Mouse (Mus musculus) limb, embryonic 15.5 days (tissue): ENCODE data around the gene Slc25a12. TPM values are rescaled to one million over a fixed set of nuclear protein-coding genes. Genes with fewer than 3 reads are reported as not detected.
"Not testable (repeated sequence)": the region's sequence is repeated elsewhere in the genome, so short reads cannot be mapped to it uniquely, and the experiment has no call there.

ENCODE experiments used
- ATAC-seq: fragments of 200-750 bp; cut with Nextera tagmentation; 2 replicates; pipeline ENCODE4 v1.8.0; 2017; ENCODE audit warnings: low read depth, moderate TSS enrichment; ENCODE audit not compliant: insufficient number of reproducible peaks, low FRiP score, low TSS enrichment
- H3K27ac ChIP-seq: fragments of 300-500 bp; sonication (generic); 2 replicates; pipeline ENCODE4 v1.5.1; 2015; ENCODE audit warnings: moderate library complexity, mild to moderate bottlenecking, inconsistent platforms
- H3K27me3 ChIP-seq: fragments of 300-500 bp; sonication (generic); 2 replicates; pipeline ENCODE4 v1.6.1; 2015; ENCODE audit warnings: inconsistent platforms
- H3K36me3 ChIP-seq: fragments of 300-500 bp; sonication (generic); 2 replicates; pipeline ENCODE4 v1.6.1; 2015; ENCODE audit warnings: inconsistent platforms
- H3K4me1 ChIP-seq: fragments of 300-500 bp; sonication (generic); 2 replicates; pipeline ENCODE4 v1.6.1; 2015; ENCODE audit warnings: inconsistent platforms
- H3K4me2 ChIP-seq: fragments of 300-500 bp; sonication (generic); 2 replicates; pipeline ENCODE4 v1.6.1; 2015; ENCODE audit warnings: mild to moderate bottlenecking, inconsistent platforms
- H3K4me3 ChIP-seq: fragments of 300-500 bp; sonication (generic); 2 replicates; pipeline ENCODE4 v1.5.1; 2015; ENCODE audit warnings: mild to moderate bottlenecking, inconsistent platforms
- H3K9ac ChIP-seq: fragments of 300-500 bp; sonication (generic); 2 replicates; pipeline ENCODE4 v1.6.1; 2015; ENCODE audit warnings: inconsistent platforms
- H3K9me3 ChIP-seq: fragments of 300-500 bp; sonication (generic); 2 replicates; pipeline ENCODE4 v1.6.1; 2016; ENCODE audit warnings: inconsistent platforms
- WGBS: fragments of 180-500 bp; shearing (Covaris S2); methylation state at CpG from one replicate; pipeline ENCODE4 v1.1.7; 2015; 5-methylcytosine and 5-hydroxymethylcytosine counted together
- polyA plus RNA-seq: library from polyadenylated mRNA; unstranded; fragments of >200 nt; fragmentation: Nextera tagmentation; extraction: Ambion mirVana; gene quantifications from 2 replicates; pipeline ENCODE4 v1.2.1, GENCODE M21; 2015

Slc25a12 gene
- polyA plus RNA-seq, result 33.5 and 42.9 TPM in 2 replicates

DNA sequence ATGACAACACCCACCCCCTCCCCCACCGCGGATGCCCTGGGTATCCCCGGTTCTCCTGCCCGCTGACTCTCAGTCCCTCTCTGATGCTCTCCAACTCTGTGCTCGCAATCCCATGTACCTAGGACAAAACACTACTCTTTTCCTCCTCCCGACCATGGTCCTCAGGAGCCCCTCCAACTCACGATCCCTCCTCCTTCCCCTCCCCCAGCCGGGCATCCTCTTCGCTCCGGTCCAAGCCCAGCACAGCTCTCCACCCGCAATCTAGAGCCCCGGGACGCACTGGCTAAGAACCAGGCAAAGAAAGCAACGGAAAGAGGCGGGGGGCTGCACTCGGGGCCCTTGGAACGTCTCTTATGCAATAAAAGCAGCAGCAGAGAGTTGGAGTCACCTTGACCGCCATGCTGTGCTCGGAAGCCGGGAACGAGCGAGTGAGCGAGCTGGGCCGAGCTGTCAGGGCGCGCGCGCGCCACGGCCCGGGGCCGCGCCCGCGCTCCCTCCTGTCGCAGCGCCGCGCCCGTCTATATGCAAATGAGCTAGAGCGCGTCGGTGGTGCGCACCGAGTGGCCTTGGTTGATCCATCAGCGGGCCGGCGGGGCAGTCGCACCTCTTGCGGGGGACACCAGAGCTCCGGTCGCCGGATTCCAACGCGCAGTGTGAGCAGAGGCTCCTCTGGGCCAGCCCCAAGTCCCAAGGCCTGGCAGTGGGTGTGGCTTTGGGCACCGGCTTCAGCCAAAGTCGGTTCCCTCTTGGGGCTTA is at the start of gene Slc25a12:
Gene Slc25a12, minus strand, starts transcription at position 625 of the 756 bp plus-strand sequence.
- Histone ChIP-seq H3K27ac (peak within 1 kb of the TSS; percentile 71), H3K27me3 (no peaks in the 10 kb centered on the region), H3K4me2 (peak within 1 kb of the TSS; percentile 67), H3K4me3 (peak within 1 kb of the TSS; percentile 81), H3K4me1 (peaks cover 10% of the 10 kb centered on the region; the same call in 1 of the 2 replicates), H3K9ac (peak within 1 kb of the TSS; percentile 81), H3K36me3 (no peaks in the 10 kb centered on the region), H3K9me3 (no peaks in the 10 kb centered on the region)
- ATAC-seq, result peak; percentile 91
- 0% methylated on average over 57 of the region's 57 CpGs for WGBS

DNA sequence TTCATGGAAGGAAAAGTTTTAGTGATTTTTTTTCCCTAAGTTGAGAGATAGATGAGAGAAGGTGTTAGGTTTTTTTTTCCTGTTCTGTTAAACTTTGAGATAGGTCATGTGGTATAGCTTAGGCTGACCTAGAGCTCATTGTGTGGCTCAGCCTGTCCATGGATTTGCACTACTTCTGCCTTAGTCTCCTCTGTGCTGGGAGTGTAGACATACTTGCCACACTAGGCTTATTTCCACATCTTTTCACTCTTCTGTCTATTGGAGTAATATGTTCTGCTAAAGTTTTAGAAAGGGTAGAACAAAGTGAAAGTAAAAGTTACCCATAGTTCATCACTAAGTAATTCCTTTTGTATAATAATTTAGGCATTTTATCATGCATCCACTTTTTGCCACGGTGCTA is 38.1 kb upstream of the Slc25a12 start:
- Histone ChIP-seq H3K27me3 (no peaks in the 10 kb centered on the region), H3K4me2 (no peak overlapping the region), H3K9me3 (no peaks in the 10 kb centered on the region), H3K4me1 (no peaks in the 10 kb centered on the region), H3K9ac (no peak overlapping the region), H3K27ac (no peak overlapping the region), H3K36me3 (peaks cover 28% of the 10 kb centered on the region), H3K4me3 (no peak overlapping the region)
- no peak for ATAC-seq
- WGBS, result 91% methylated on average over 1 of the region's 1 CpGs

DNA sequence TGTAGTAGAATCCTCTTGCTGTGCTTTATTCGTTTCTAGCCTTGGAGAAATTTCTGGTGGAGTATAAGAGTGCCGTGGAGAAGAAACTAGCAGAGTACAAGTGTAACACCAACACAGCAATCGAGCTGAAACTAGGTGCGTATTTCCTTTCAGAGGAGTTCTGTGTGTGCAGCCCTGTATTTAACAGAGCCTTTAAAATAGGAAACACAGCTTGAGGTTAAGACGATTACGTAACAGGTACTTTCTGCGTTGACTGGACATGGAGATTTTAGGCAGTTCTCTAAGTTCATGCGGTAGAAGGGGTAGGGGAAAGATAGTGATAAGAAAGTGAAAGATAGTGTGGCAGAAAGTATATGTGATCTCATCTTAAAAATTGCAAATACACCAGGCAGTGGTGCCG is 22.3 kb upstream of the Slc25a12 start:
- Histone ChIP-seq H3K9me3 (no peaks in the 10 kb centered on the region), H3K4me1 (peaks cover 9% of the 10 kb centered on the region; the same call in 1 of the 2 replicates), H3K9ac (peak overlapping the region; percentile 89; the same call in 1 of the 2 replicates), H3K27ac (peak overlapping the region; percentile 85), H3K36me3 (peaks cover 22% of the 10 kb centered on the region), H3K4me3 (peak overlapping the region; percentile 88), H3K4me2 (peak overlapping the region; percentile 53), H3K27me3 (no peaks in the 10 kb centered on the region)
- ATAC-seq, result no peak
- WGBS, result 50% methylated on average over 9 of the region's 9 CpGs

DNA sequence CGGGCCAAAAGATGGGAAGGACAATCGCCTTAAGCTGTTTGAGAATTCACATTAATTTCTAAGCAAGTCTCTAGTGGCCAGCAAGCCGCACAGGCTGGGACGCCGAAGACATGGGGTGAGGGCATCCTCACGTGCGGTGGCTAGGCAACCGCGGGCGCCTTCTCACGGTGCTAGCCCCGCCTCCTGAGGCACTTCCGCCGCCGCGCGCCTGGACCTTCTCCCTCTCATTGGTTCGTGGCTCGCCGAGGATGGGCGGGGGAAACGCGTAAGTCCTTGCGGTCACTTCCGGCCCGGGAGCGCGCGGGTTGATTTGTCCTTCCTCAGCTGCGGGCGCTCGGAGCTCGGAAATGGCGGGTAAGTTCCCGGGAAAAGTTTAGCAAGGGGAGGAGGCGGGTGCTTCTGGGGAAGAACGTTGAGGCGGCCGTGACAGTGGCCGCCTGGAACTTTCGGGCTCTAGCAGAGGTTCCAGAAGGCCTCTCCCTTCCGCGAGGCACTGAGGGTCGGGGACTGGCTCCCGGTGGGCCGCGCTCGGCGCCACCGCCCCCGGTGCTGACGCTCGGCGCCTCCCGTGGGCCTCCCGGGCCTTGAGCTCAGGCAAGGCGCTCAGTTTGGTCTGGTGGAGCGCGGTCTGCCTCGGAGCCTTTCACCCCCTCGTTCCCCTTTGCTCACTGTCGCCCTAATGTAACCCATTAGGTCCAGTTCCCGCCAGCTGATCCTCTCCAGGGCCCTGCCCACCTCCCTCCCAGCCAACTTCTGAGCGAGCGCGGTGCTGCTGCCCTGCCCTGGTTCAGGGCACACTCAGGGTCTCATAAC is 21.6 kb upstream of the Slc25a12 start, which contains the start of gene Hat1:
Gene Hat1, plus strand, starts transcription at position 8 of the 813 bp plus-strand sequence.
- peaks cover 16% of the 10 kb centered on the region for H3K36me3 ChIP-seq
- peak within 1 kb of the TSS; percentile 89 for H3K9ac ChIP-seq
- peak within 1 kb of the TSS; percentile 85 for H3K27ac ChIP-seq
- no peaks in the 10 kb centered on the region for H3K27me3 ChIP-seq
- under 1% methylated on average over 63 of the region's 66 CpGs for WGBS
- H3K9me3 ChIP-seq, result no peaks in the 10 kb centered on the region
- peaks cover 9% of the 10 kb centered on the region; the same call in 1 of the 2 replicates for H3K4me1 ChIP-seq
- H3K4me2 ChIP-seq, result peak within 1 kb of the TSS; percentile 53
- H3K4me3 ChIP-seq, result peak within 1 kb of the TSS; percentile 88
- ATAC-seq, result peak; percentile 99

DNA sequence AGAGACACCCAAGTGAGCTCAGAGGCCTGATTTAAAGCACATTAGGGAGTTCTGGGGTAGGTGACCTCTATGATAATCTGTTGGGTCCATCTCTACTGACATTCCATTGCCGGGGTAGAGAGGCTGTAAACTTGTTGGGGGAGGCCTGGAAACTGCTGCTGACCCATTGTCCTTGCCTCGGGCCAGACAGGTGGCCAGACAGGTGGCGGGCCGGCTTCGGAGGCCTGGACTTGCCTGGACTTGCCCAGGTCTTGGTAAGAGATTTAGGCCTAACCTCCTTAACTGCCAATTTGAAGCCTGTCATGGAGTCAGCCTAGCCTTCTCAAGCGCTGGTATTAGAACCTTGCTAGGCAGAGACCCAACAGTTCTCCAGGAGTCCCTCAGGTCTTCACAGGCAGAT is 20.2 kb upstream of the Slc25a12 start:
- no peaks in the 10 kb centered on the region for H3K9me3 ChIP-seq
- H3K4me2 ChIP-seq, result no peak overlapping the region
- 80% methylated on average over 6 of the region's 6 CpGs for WGBS
- H3K27me3 ChIP-seq, result no peaks in the 10 kb centered on the region
- peaks cover 9% of the 10 kb centered on the region; the same call in 1 of the 2 replicates for H3K4me1 ChIP-seq
- H3K9ac ChIP-seq, result no peak overlapping the region
- H3K36me3 ChIP-seq, result peaks cover 13% of the 10 kb centered on the region
- H3K27ac ChIP-seq, result no peak overlapping the region
- no peak for ATAC-seq
- no peak overlapping the region for H3K4me3 ChIP-seq

DNA sequence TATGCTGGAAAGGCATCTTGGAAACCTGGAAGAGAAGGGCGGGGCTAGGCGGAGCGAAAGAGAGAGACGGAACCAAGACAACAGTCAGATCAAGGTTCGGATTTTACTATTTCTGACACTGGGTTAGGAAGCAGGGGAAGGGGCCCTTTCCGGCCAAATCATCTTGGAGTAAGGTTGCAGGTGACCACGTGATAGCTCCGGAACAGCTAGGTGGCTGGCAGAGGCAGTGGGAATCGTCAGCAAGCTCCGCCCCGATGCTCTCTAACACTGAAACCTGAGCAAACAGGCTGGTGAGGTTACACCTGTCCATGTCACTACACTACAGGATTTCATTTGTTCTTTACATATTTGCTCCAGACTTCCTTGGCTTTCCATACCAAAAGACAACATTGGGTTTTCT is 16.3 kb upstream of the Slc25a12 start:
- no peak for ATAC-seq
- Histone ChIP-seq H3K9me3 (no peaks in the 10 kb centered on the region), H3K27ac (no peak overlapping the region), H3K4me1 (no peaks in the 10 kb centered on the region), H3K4me3 (no peak overlapping the region), H3K36me3 (no peaks in the 10 kb centered on the region), H3K27me3 (no peaks in the 10 kb centered on the region), H3K4me2 (no peak overlapping the region), H3K9ac (no peak overlapping the region)
- WGBS, result 28% methylated on average over 11 of the region's 11 CpGs

DNA sequence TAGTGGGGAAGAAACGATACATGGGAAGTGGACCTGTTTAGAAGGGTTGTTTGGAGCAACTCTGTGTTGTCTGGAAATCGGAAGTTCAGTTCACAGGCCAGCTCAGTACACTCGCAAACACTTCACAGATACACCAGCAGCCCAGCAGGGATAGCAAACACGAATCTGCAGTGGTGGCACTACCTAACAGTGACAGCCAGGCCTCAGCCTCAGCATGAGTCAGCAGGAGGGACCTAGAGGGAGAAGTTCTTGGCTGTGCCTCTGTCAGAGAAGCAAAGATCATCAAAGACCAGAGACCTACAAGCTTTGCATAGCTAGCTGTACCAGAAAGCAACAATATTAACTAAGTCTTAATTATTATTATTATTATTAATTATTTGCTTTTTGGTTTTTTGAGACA is 14.4 kb upstream of the Slc25a12 start:
- no peak for ATAC-seq
- H3K4me2 ChIP-seq, result no peak overlapping the region
- H3K27me3 ChIP-seq, result no peaks in the 10 kb centered on the region
- no peaks in the 10 kb centered on the region for H3K36me3 ChIP-seq
- no peak overlapping the region for H3K9ac ChIP-seq
- H3K9me3 ChIP-seq, result no peaks in the 10 kb centered on the region
- WGBS, result 68% methylated on average over 4 of the region's 4 CpGs
- no peaks in the 10 kb centered on the region for H3K4me1 ChIP-seq
- H3K4me3 ChIP-seq, result no peak overlapping the region
- no peak overlapping the region for H3K27ac ChIP-seq

DNA sequence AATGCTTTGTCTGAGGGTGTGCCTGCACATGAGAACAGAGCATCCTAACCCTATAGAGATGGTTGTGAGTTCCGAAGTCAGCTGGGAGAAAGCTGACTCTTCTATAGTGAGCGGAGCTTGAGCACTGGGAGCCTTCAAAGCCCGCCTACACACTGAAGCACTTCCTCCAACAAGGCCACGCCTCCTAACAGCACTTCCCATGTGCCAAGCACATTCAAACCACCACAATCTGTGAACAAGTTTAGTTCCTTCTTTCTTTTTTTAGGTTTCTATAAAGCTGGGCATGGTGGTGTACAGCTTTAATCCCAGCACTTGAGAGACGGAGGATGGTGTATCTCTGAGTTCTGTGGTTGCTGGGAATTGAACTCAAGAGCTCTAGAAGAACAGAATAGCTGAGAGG is 9.9 kb upstream of the Slc25a12 start:
- no peak for ATAC-seq
- Histone ChIP-seq H3K4me1 (no peaks in the 10 kb centered on the region), H3K9ac (no peak overlapping the region), H3K4me3 (no peak overlapping the region), H3K27me3 (no peaks in the 10 kb centered on the region), H3K4me2 (no peak overlapping the region), H3K27ac (no peak overlapping the region), H3K9me3 (no peaks in the 10 kb centered on the region), H3K36me3 (no peaks in the 10 kb centered on the region)
- 88% methylated on average over 5 of the region's 5 CpGs for WGBS

DNA sequence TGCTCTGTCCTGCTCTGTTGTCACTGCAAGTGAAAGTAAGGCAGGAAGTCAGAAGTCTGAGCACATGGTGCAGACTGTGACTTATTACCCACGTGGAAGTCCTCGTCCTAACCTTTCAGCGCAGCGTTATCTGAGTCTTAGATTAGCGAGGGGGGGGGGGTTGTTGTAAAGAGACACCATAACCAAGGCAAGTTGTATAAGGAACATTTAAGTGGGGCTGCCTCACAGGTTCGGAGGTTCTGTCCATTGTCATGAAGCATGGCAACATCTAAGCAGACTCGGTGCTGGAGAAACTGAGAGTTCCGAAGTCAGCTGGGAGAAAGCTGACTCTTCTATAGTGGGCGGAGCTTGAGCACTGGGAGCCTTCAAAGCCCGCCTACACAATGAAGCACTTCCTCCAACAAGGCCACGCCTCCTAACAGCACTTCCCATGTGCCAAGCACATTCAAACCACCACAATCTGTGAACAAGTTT is 8.9 kb upstream of the Slc25a12 start:
- no peaks in the 10 kb centered on the region for H3K4me1 ChIP-seq
- ATAC-seq, result no peak
- no peaks in the 10 kb centered on the region for H3K9me3 ChIP-seq
- no peak overlapping the region for H3K9ac ChIP-seq
- H3K4me2 ChIP-seq, result no peak overlapping the region
- no peaks in the 10 kb centered on the region for H3K27me3 ChIP-seq
- no peak overlapping the region for H3K27ac ChIP-seq
- H3K4me3 ChIP-seq, result no peak overlapping the region
- WGBS, result 48% methylated on average over 11 of the region's 11 CpGs
- no peaks in the 10 kb centered on the region for H3K36me3 ChIP-seq

DNA sequence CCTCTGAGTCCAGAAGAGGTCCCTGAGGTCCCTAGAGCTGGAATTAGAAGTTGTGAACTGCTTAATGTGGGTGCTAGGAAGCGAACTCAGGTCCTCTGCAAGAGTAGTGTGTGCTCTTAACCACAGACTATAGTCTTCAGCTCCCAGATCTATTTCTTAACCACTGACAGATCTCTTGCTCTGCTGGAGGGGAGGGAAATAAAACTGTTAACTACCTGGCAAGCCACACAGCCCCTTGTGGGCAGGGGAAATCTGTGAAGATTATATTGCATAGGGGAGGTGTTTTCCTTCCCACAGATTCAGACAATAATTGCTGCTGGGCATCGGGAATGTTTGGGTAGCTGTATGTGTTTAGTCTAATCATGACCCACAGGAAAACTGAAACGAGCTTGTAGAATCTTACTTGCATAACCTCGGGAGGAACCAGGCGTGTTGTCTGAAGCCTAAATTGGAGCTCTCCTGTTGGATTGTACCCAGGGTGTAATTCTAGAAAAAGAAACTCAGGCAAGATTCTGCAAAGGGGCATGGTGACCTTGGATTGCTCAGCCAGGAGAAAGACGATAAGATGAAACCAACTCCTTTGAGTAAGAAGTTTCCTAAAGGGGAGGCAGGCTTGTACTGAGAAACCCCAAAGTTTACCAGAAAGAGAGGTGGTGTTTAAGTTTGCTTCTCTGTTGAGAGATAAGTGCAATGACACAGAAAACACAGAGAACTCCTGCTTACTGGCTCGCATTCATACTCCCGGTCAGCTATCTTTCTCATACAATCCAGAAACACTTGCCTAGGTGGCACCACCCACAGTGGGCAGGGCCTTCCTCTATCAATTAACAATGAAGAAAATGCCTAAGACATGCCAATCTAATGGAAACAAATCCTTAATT is 7.0 kb upstream of the Slc25a12 start:
- WGBS, result 59% methylated on average over 8 of the region's 8 CpGs
- H3K9me3 ChIP-seq, result no peaks in the 10 kb centered on the region
- no peaks in the 10 kb centered on the region for H3K4me1 ChIP-seq
- no peaks in the 10 kb centered on the region for H3K36me3 ChIP-seq
- H3K27me3 ChIP-seq, result no peaks in the 10 kb centered on the region
- H3K4me3 ChIP-seq, result no peak overlapping the region
- H3K9ac ChIP-seq, result no peak overlapping the region
- H3K27ac ChIP-seq, result no peak overlapping the region
- no peak for ATAC-seq
- H3K4me2 ChIP-seq, result no peak overlapping the region

DNA sequence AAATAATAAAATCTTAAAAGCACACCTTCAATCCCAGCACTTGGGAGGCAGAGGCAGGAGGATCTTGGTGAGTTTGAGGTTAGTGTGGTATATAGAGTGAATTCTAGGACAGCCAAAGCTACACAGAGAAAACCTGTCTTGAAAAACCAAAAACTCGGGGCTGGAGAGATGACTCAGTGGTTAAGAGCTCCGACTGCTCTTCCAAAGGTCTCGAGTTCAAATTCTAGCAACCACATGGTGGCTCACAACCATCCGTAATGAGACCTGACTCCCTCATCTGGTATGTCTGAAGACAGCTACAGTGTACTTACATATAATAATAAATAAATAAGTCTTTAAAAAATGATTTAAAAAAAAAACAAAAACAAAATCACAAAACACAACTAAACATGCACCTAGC is 4.7 kb upstream of the Slc25a12 start:
- not testable (repeated sequence) for H3K4me2 ChIP-seq, H3K9me3 ChIP-seq, H3K27ac ChIP-seq, H3K4me3 ChIP-seq, ATAC-seq, H3K27me3 ChIP-seq, H3K9ac ChIP-seq, H3K36me3 ChIP-seq, H3K4me1 ChIP-seq
- WGBS, result 91% methylated on average over 4 of the region's 4 CpGs
